Mouse (Mus musculus) liver, postnatal 0 days (tissue): ENCODE data around the gene C1qtnf9.

Experiments used
- CTCF ChIP-seq: sonication (generic); IDR thresholded peaks from 2 replicates; pipeline ENCODE4 v1.5.1; 2016; ENCODE audit warnings: antibody characterized with exemption, low read depth
- EP300 ChIP-seq: IDR thresholded peaks from 2 replicates; pipeline ENCODE4 v1.6.1; 2016; ENCODE audit warnings: antibody characterized with exemption, low read depth, mild to moderate bottlenecking

DNA sequence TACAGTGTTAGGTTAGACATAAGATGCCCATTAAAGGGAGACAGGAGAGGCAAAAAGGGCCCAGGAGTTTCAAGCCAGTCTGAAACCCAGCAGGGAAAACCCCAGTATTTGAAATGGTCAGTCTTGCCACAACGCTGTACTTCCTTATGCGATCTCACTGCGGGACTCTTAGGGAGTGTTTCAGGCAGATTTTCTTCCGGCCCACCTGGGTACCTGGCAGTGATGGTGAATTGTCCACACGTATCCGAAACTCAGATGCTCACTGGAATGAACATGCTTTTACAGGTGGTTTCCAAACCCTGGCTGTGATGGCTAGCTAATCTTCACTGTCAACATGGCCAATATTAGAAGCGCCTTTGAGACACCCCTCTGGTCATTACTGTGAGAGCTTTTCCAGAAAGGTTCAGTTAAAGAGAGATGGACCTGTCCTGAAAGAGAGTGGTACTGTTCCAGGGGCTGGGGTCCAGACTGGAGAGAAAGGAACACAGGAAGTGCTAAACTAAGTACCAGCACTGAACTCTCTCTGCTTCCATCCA lies 14.3 kb downstream of the C1qtnf9 start:
- TF ChIP-seq EP300 (no peak), CTCF (no peak)
